Mouse (Mus musculus) cerebellum, postnatal 25 days (tissue): ENCODE measurements around the gene Hfe2.

Source experiments
- DNase-seq, 2 experiments: peaks; one replicate each; pipeline ENCODE4 v3.0.0; 2021; ENCODE audit warnings: mixed read lengths in 2 of 2

The Hfe2 gene

GRCm38 (mm10) chr3:96576005-96576658, 51.2 kb downstream of the Hfe2 start:
- DNase-seq, result no peak

GRCm38 (mm10) chr3:96576690-96577541, 51.9 kb downstream of the Hfe2 start, which contains the start of gene Gm16253:
Gene Gm16253, plus strand, starts transcription at chr3:96576984.
- DNase-seq, result peak; percentile 72 to 78

GRCm38 (mm10) chr3:96577566-96577965, 52.6 kb downstream of the Hfe2 start:
- DNase-seq, result no peak
